Mouse (Mus musculus) yolk sac, embryonic 10.5 days (tissue): Measurements from ENCODE around the gene Olfr1425.
"Not testable (repeated sequence)": the region's sequence is repeated elsewhere in the genome, so short reads cannot be mapped to it uniquely, and the experiment has no call there.

Experiments
- DNase-seq: peaks from one replicate; pipeline ENCODE4 v3.0.0-alpha.2; 2017; ENCODE audit warnings: low spot score

Gene Olfr1425

GRCm38 (mm10) chr19:12077631-12078030, at the start of gene Olfr1425:
Olfr1425 (minus strand) TSS chr19:12077731.
- DNase-seq: not testable (repeated sequence)

- no peak for DNase-seq
Observed at GRCm38 (mm10) chr19:12123103-12123502, 45.6 kb upstream of the Olfr1425 start, which contains the start of gene Olfr76. Olfr76 (minus strand) TSS chr19:12123203.

GRCm38 (mm10) chr19:12116464-12116863, 38.9 kb upstream of the Olfr1425 start:
- no peak for DNase-seq

DNA sequence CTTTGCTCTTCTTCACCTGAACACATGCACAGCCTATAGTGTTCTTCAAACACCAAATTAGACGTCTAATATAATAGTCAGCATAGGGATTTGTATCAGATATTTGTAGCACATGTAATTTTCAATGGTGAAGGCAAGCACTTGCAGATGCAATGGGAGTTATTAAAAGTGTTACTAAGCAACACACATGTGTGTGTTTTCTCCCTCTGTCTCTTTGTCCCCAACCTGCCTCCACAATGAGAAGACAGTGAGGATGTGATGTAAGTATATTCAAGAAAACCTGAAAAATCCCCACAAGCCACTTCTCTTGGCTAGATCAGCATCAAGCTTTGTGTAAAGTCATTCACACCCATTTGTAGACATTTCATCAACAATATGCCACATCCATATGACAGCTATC, 38.3 kb upstream of the Olfr1425 start, which contains the start of gene Olfr1428:
Gene Olfr1428, minus strand, starts transcription at position 101 of the 400 bp plus-strand sequence.
- DNase-seq: no peak

GRCm38 (mm10) chr19:12113807-12114206, 36.3 kb upstream of the Olfr1425 start:
- no peak for DNase-seq

- no peak for DNase-seq
Observed at GRCm38 (mm10) chr19:12104541-12104940, 27.0 kb upstream of the Olfr1425 start.

GRCm38 (mm10) chr19:12103234-12103633, 25.7 kb upstream of the Olfr1425 start, which contains the start of gene Olfr1427:
Olfr1427 (minus strand) TSS chr19:12103334.
- no peak for DNase-seq

DNA sequence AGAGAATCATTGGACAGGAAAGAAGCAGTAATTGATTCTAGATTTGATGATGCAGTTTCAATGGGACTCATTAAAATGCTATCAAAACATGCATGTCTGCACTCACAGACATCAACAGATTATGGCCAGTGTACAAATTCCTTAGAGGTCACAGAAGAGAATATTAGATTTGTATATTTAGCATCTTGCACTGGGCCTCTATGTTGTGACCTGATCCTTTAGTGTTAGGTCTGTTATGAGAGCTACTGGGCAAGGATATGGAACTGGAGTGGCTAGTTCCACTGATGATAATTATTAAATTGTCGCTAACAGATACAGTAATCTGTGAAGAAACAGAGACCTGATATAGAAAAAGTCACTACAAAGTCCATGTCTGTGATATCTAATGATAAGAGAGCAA, 14.4 kb upstream of the Olfr1425 start, which contains the start of gene Olfr1426:
Gene Olfr1426, minus strand, starts transcription at position 101 of the 400 bp plus-strand sequence.
- DNase-seq: no peak

- DNase-seq: not testable (repeated sequence)
Observed at GRCm38 (mm10) chr19:12069546-12069945, 8.0 kb downstream of the Olfr1425 start.

- not testable (repeated sequence) for DNase-seq
Observed at GRCm38 (mm10) chr19:12067806-12068205, 9.7 kb downstream of the Olfr1425 start.

DNA sequence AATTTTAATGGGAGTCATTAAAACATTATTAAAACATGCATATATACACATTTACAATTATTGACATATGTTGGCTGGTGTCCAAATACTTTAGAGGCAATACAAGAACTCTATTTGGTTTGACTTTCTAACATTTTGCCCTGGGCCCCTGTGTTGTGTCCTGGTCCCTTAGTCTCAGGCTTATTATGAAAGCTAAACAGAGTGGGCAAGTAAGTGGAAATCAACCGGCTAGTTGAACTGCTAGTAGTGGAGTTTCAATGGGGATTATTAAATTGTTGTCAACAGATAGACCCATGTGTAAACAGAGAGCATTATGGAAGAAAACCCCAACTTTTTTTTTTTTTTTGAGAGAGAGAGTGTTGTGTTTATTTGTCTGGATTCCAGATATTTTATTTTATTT, 14.9 kb downstream of the Olfr1425 start, which contains the start of gene Olfr1424:
Gene Olfr1424, minus strand, starts transcription at position 101 of the 400 bp plus-strand sequence.
- not testable (repeated sequence) for DNase-seq

DNA sequence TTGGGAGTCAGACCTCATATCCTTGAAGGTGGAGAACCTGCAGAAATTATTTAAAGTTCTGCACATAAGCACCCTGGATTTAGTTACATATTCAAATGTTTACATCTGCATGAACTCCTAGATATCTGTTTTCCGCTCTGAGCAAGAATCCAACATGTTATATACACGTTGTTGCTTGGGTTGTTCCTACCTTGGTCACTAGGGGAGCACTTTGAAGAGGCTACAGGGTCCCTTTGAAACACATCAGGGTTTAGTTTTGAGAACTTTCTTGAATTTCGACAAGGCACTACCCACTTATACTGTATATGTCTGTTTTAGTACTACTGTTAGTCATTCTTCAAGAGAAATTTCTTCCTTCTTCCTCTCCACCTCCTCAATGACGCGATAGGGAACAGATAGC, 34.4 kb downstream of the Olfr1425 start:
- DNase-seq: no peak

- no peak for DNase-seq
Observed at GRCm38 (mm10) chr19:12041217-12041616, 36.3 kb downstream of the Olfr1425 start, which contains the start of gene Olfr1423. Olfr1423 (minus strand) TSS chr19:12041317.

GRCm38 (mm10) chr19:12037727-12038126, 39.8 kb downstream of the Olfr1425 start:
- no peak for DNase-seq

GRCm38 (mm10) chr19:12026606-12027005, 50.9 kb downstream of the Olfr1425 start:
- DNase-seq: no peak

GRCm38 (mm10) chr19:12025333-12025732, 52.2 kb downstream of the Olfr1425 start:
- DNase-seq: no peak

DNA sequence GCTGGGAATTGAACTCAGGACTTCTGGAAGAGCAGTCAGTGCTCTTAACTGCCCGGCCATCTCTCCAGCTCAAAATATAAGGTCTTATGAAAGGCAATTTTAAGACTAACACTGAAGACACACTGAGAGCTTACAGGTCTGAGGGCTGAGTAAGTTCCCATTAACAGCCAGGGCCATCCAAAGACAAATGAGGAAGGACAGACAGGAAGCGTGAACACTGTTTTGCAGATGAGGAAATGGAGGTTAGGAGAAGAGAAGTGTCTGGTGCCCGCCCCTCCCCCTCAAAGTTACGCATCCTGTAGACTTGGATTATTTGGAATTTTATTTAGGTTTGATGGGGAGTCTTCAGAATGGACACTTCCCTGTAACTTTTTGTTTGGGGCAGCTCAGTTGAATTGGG, 53.4 kb downstream of the Olfr1425 start:
- no peak for DNase-seq
